Mouse (Mus musculus) megakaryocyte, embryonic 14.5 days (primary cell): ENCODE measurements at regions not wholly inside any gene's neighbourhood (a gene's known extent, or its start where the extent isn't known, plus 50 kb on each side); places are given as distances from the start of the nearest gene placed in this dataset.

Experiments
- H3K27me3 ChIP-seq: replicated peaks from 2 replicates; pipeline ENCODE3; 2012; ENCODE audit warnings: inconsistent platforms
- H3K36me3 ChIP-seq: replicated peaks from 2 replicates; pipeline ENCODE3; 2012; ENCODE audit warnings: low read length, inconsistent platforms, mixed read lengths
- H3K4me1 ChIP-seq: 2 replicates; pipeline ENCODE4 v1.6.1; 2012; ENCODE audit warnings: inconsistent platforms
- H3K4me3 ChIP-seq: replicated peaks from 2 replicates; pipeline ENCODE3; 2012; ENCODE audit warnings: moderate library complexity, mild to moderate bottlenecking, inconsistent platforms
- H3K9me3 ChIP-seq: 2 replicates; pipeline ENCODE4 v1.6.1; 2012; ENCODE audit warnings: inconsistent platforms
- FLI1 ChIP-seq: IDR thresholded peaks from 2 replicates; pipeline ENCODE4 v1.6.1; 2012; ENCODE audit warnings: low read length, inconsistent platforms, mixed read lengths
- GATA1 ChIP-seq: IDR thresholded peaks from 3 replicates; pipeline ENCODE4 v1.6.1; 2012; ENCODE audit warnings: mixed read lengths, low read length, inconsistent platforms, borderline replicate concordance

GRCm38 (mm10) chr9:46443191-46444095, 123.7 kb upstream of the 4931429L15Rik start:
- Histone ChIP-seq H3K4me3 (no peak overlapping the region), H3K9me3 (peaks cover 4% of the 10 kb centered on the region; the same call in 1 of the 2 replicates), H3K36me3 (no peaks in the 10 kb centered on the region), H3K27me3 (peaks cover 44% of the 10 kb centered on the region), H3K4me1 (no peaks in the 10 kb centered on the region)
- TF ChIP-seq FLI1: no peak
- TF ChIP-seq GATA1: no peak

DNA sequence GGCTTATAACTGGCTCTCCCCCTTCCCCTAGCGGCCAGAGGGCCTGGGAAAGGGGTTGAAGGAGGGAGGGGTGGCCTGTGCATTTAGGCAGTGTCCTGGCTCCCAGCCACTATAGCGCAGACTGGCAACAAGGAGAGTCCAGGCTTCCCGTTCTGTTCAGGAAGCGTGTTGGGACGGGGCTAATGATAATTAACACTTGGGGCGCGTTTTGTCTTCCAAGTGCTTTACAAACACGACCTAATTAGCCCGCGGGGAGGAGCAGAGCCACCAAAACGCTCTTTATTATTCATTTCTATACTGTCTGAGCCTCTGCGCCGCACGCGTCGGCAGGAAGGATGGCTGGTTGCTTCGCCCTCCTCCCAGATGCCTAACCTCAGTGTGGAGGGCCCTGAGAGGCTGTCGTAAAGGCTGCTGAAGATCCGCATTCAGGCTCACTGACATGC, 123.0 kb upstream of the 4931429L15Rik start:
- peaks cover 44% of the 10 kb centered on the region for H3K27me3 ChIP-seq
- no peak overlapping the region for H3K4me3 ChIP-seq
- no peak for TF ChIP-seq FLI1
- TF ChIP-seq GATA1: no peak
- peaks cover 4% of the 10 kb centered on the region; the same call in 1 of the 2 replicates for H3K9me3 ChIP-seq
- H3K4me1 ChIP-seq: no peaks in the 10 kb centered on the region
- no peaks in the 10 kb centered on the region for H3K36me3 ChIP-seq

DNA sequence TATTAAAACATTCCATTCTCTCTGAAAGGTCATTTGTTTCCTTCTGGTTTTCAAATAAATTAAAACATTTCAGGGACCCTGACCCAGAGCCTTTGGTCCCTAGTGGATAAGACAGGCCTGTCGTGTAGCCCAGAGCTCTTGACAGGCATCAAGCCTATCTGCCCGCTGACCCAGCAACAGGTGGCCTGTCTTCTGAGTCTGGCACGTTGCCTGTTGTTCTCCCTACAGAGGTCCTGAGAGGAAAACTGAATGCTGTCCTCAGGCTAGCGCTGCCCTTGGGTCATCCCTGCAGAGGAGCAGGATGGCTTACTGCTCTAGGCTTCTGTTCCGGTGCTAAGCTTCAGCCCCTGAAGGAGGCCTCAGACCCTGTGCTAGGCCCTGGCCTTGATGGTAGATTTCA, 120.4 kb upstream of the 4931429L15Rik start:
- Histone ChIP-seq H3K27me3 (peaks cover 39% of the 10 kb centered on the region), H3K4me1 (no peaks in the 10 kb centered on the region), H3K36me3 (no peaks in the 10 kb centered on the region), H3K9me3 (peaks cover 25% of the 10 kb centered on the region), H3K4me3 (no peak overlapping the region)
- no peak for TF ChIP-seq FLI1
- no peak for TF ChIP-seq GATA1

DNA sequence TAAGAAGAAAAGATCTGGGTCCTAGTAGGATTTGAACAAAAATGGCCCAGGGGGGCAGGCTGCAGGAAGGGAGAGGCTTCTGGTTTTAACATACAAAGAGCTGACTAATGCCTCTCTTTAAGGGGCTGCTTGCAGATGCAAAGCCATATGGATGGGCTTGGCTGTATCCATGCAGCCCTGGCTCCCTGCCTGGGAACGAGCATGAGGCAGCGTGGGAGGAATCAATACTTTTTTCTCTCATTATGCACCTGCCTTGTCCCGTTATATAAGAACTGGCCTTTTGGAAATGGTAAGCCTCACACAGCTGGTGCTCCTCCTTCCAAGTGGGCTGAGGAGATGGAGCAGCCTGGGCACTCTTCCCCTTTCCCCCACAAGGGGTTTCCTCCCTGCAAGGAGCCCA, 114.9 kb upstream of the 4931429L15Rik start:
- TF ChIP-seq GATA1 (no peak), FLI1 (no peak)
- peaks cover 40% of the 10 kb centered on the region for H3K9me3 ChIP-seq
- no peaks in the 10 kb centered on the region for H3K36me3 ChIP-seq
- H3K4me1 ChIP-seq: no peaks in the 10 kb centered on the region
- no peak overlapping the region for H3K4me3 ChIP-seq
- H3K27me3 ChIP-seq: no peaks in the 10 kb centered on the region

- Histone ChIP-seq H3K27me3 (no peaks in the 10 kb centered on the region), H3K9me3 (peaks cover 40% of the 10 kb centered on the region), H3K4me1 (no peaks in the 10 kb centered on the region), H3K4me3 (no peak overlapping the region), H3K36me3 (no peaks in the 10 kb centered on the region)
- TF ChIP-seq FLI1: no peak
- no peak for TF ChIP-seq GATA1
Observed at GRCm38 (mm10) chr9:46433716-46434115, 113.9 kb upstream of the 4931429L15Rik start.

DNA sequence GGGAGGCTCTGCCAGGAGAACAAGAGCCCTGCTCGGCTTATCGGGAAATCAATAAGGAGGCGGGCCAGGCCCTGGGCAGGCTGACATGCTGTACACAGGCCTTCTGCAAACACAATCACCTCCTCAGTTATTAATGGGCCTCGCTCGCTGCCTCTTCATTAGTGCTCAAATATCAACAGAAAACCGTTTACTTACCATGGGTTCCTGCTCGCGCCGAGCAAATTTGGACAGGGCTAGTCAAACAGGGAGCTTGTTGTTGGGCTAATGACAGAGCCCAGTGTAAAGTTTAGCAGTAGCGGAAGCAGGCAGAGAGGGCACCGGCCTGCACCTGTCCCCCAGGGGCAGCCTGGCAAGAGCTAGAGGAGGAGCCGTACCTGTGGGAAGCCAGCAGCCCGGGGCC, 111.3 kb upstream of the 4931429L15Rik start:
- TF ChIP-seq FLI1 (no peak), GATA1 (no peak)
- Histone ChIP-seq H3K4me3 (no peak overlapping the region), H3K4me1 (no peaks in the 10 kb centered on the region), H3K27me3 (no peaks in the 10 kb centered on the region), H3K9me3 (peaks cover 27% of the 10 kb centered on the region), H3K36me3 (no peaks in the 10 kb centered on the region)

DNA sequence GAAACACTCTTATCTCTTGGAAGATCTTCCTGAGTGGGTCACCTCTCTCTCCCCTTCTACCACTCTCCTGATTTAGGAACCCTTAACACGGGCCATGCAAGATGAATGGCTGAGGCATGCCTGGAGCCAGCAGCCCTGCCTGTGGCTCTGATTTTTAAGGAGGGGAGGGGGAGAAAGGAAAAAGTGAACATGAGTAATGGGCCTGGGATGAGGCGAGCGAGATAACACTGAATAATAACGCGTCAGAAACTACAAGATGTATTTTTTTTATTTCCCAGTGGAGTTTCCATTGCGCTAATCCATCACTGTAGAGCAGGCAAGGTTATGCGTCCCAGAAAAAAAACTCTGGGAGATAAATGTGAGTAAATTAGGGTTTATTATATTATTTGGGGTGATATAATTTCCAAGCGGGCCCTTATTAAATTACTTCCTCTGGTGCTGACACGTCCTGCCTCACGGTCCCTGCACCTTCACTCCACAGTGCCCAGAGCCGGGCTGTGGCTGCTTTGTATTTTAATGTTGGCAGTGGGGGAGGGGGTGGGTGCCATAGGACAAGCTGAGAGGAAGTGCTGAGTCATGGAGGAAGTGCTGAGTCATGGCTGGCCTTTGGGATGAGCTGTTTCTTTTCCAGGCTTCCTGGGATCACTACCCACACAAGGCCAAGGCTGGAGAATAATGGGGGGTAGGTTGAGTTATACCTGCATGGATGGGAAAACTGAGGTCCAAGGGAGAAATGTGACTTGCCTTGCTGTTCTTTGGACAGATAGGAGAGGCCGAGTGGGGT, 103.6 kb upstream of the 4931429L15Rik start:
- Histone ChIP-seq H3K27me3 (peaks cover 1% of the 10 kb centered on the region), H3K4me1 (peaks cover 11% of the 10 kb centered on the region), H3K4me3 (no peak overlapping the region), H3K9me3 (no peaks in the 10 kb centered on the region), H3K36me3 (no peaks in the 10 kb centered on the region)
- TF ChIP-seq GATA1 (no peak), FLI1 (no peak)

- H3K9me3 ChIP-seq: no peaks in the 10 kb centered on the region
Observed at GRCm38 (mm10) chr9:46421688-46422274, 102.0 kb upstream of the 4931429L15Rik start.

DNA sequence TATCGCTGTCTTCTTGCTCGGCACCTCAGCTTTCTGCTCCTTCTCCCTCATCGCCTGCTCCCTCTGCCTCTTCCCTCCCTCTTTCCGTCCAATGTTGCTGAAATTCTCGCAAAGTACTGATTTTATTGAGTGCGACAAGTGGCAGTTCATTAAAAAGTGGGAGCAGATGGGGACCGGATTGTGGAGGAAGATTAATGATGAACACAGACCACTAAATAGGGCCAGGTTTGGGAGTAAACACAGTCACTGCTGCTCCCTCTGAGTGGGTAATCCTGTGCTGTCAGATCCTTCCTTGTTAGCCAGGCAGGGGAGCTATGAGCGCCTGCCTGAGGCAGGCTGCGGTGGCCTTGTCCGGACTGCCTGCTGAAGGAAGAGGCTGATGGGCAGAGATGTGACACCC, 91.9 kb upstream of the 4931429L15Rik start:
- no peaks in the 10 kb centered on the region for H3K36me3 ChIP-seq
- no peaks in the 10 kb centered on the region for H3K27me3 ChIP-seq
- H3K9me3 ChIP-seq: peaks cover 62% of the 10 kb centered on the region
- no peak overlapping the region for H3K4me3 ChIP-seq
- no peaks in the 10 kb centered on the region for H3K4me1 ChIP-seq
- no peak for TF ChIP-seq FLI1
- TF ChIP-seq GATA1: no peak

More at GRCm38 (mm10) chr9:46421688-46422274, 102.0 kb upstream of the 4931429L15Rik start:
- Histone ChIP-seq H3K36me3 (no peaks in the 10 kb centered on the region), H3K4me3 (no peak overlapping the region), H3K27me3 (peaks cover 4% of the 10 kb centered on the region), H3K4me1 (peaks cover 11% of the 10 kb centered on the region)
- TF ChIP-seq FLI1 (no peak), GATA1 (no peak)
